In genomic region chr7:13043445-13044253, GRCm38 (mm10) we compare ENCODE assay signal across 8 mouse cellular contexts. TPM values are rescaled to one million over a fixed set of nuclear protein-coding genes. Genes with fewer than 3 reads are reported as not detected.
A peak's percentile ranks its signal among the peaks of the same experiment; 100 is the strongest.
DNase-seq lines count a peak whose midpoint lies in the region; ATAC-seq and TF ChIP-seq lines count a peak whose summit lies in the region.

No protein-coding gene starts in this region.

- no peaks in the 10 kb centered on the region for H3K4me1 ChIP-seq in lung, embryonic 14.5 days (ENCODE audit: insufficient read depth)
- H3K4me1 ChIP-seq in embryonic facial prominence, embryonic 13.5 days = peaks cover 18% of the 10 kb centered on the region
- peaks cover 36% of the 10 kb centered on the region for H3K4me1 ChIP-seq in liver, embryonic 15.5 days (replicated peaks)
- peaks cover 3% of the 10 kb centered on the region; the same call in 1 of the 2 replicates for H3K4me1 ChIP-seq in stomach, postnatal 0 days (replicated peaks; ENCODE audit: control insufficient read depth, insufficient read depth)
- H3K4me1 ChIP-seq in thymus, adult 2 months (replicated peaks; ENCODE audit: control insufficient read depth, insufficient read depth, low read length) = peaks cover 14% of the 10 kb centered on the region

- H3K9me3 ChIP-seq in lung, embryonic 14.5 days (ENCODE audit: low read depth, low read length) = no peaks in the 10 kb centered on the region; the same call in 1 of the 2 replicates
- no peaks in the 10 kb centered on the region for H3K9me3 ChIP-seq in embryonic facial prominence, embryonic 13.5 days
- no peaks in the 10 kb centered on the region for H3K9me3 ChIP-seq in liver, embryonic 15.5 days (replicated peaks)
- H3K9me3 ChIP-seq in stomach, postnatal 0 days (ENCODE audit: control insufficient read depth, low read length) = no peaks in the 10 kb centered on the region

- peaks cover 30% of the 10 kb centered on the region for H3K27me3 ChIP-seq in lung, embryonic 14.5 days (ENCODE audit: insufficient read depth, low read length)
- peaks cover 52% of the 10 kb centered on the region for H3K27me3 ChIP-seq in embryonic facial prominence, embryonic 13.5 days
- peaks cover 51% of the 10 kb centered on the region for H3K27me3 ChIP-seq in liver, embryonic 15.5 days
- peaks cover 3% of the 10 kb centered on the region; the same call in 1 of the 2 replicates for H3K27me3 ChIP-seq in stomach, postnatal 0 days (ENCODE audit: control insufficient read depth, insufficient read depth, low read length)
- peaks cover 19% of the 10 kb centered on the region; the same call in 1 of the 2 replicates for H3K27me3 ChIP-seq in thymus, adult 2 months (ENCODE audit: control insufficient read depth, insufficient read depth, low read length)

- no peak for TF ChIP-seq POLR2A in brain, embryonic 14.5 days (IDR thresholded peaks at IDR 0.05; ENCODE audit: borderline replicate concordance, extremely low read depth, insufficient read depth, insufficient read length, poor library complexity, severe bottlenecking)
- TF ChIP-seq POLR2A in thymus, adult 2 months (IDR thresholded peaks at IDR 0.05; ENCODE audit: control insufficient read depth, extremely low read depth, insufficient read depth, low read length, poor library complexity) = no peak

- peak; percentile 65 for DNase-seq in lung, embryonic 14.5 days
- no peak for DNase-seq in lung, postnatal 14 days
- peak; percentile 66 for DNase-seq in brain, embryonic 14.5 days (ENCODE audit: low read depth)
- peak; percentile 38 for DNase-seq in induced T-regulatory cell, adult 2 months (ENCODE audit: low read depth)
- peak; percentile 42 for DNase-seq in stomach, postnatal 0 days (ENCODE audit: low spot score)
- no peak for DNase-seq in thymus, adult 2 months

- no peak overlapping the region for H3K27ac ChIP-seq in lung, embryonic 14.5 days (ENCODE audit: low read depth)
- no peak overlapping the region for H3K27ac ChIP-seq in embryonic facial prominence, embryonic 13.5 days
- H3K27ac ChIP-seq in liver, embryonic 15.5 days (replicated peaks) = no peak overlapping the region
- no peak overlapping the region for H3K27ac ChIP-seq in stomach, postnatal 0 days (replicated peaks)
- no peak overlapping the region for H3K27ac ChIP-seq in thymus, adult 2 months (ENCODE audit: control insufficient read depth, insufficient read depth, low read length)

- WGBS in lung, embryonic 14.5 days = 5% methylated on average over 88 of the region's 88 CpGs
- WGBS in embryonic facial prominence, embryonic 13.5 days = 6% methylated on average over 88 of the region's 88 CpGs
- 6% methylated on average over 88 of the region's 88 CpGs for WGBS in liver, embryonic 15.5 days (ENCODE audit: insufficient replicate concordance)
- 5% methylated on average over 88 of the region's 88 CpGs for WGBS in stomach, postnatal 0 days
- 16% methylated on average over 88 of the region's 88 CpGs for WGBS in thymus, adult 2 months

- peak overlapping the region; percentile 49 for H3K4me3 ChIP-seq in lung, embryonic 14.5 days (ENCODE audit: low read depth, low read length)
- peak overlapping the region; percentile 51 for H3K4me3 ChIP-seq in embryonic facial prominence, embryonic 13.5 days
- peak overlapping the region; percentile 44 for H3K4me3 ChIP-seq in liver, embryonic 15.5 days (replicated peaks)
- peak overlapping the region; percentile 42 for H3K4me3 ChIP-seq in stomach, postnatal 0 days (ENCODE audit: low read depth, low read length)
- H3K4me3 ChIP-seq in thymus, adult 2 months (ENCODE audit: control insufficient read depth, insufficient read depth, low read length) = no peak overlapping the region

- no peak for TF ChIP-seq EP300 in stomach, postnatal 0 days (optimal IDR thresholded peaks at IDR 0.05)

- H3K9ac ChIP-seq in lung, embryonic 14.5 days = peak overlapping the region; percentile 53
- H3K9ac ChIP-seq in embryonic facial prominence, embryonic 13.5 days = peak overlapping the region; percentile 78
- H3K9ac ChIP-seq in liver, embryonic 15.5 days = no peak overlapping the region; the same call in 1 of the 2 replicates
- H3K9ac ChIP-seq in stomach, postnatal 0 days (ENCODE audit: low read length) = peak overlapping the region; percentile 54

- peak overlapping the region; percentile 91 for H3K4me2 ChIP-seq in lung, embryonic 14.5 days
- H3K4me2 ChIP-seq in embryonic facial prominence, embryonic 13.5 days = peak overlapping the region; percentile 97
- peak overlapping the region; percentile 72 for H3K4me2 ChIP-seq in liver, embryonic 15.5 days
- peak overlapping the region; percentile 77 for H3K4me2 ChIP-seq in stomach, postnatal 0 days (replicated peaks; ENCODE audit: low read depth)

- TF ChIP-seq CTCF in lung, embryonic 14.5 days (IDR thresholded peaks at IDR 0.05; ENCODE audit: low read depth) = no peak
- no peak for TF ChIP-seq CTCF in brain, embryonic 14.5 days (IDR thresholded peaks at IDR 0.05; ENCODE audit: borderline replicate concordance, extremely low read depth, insufficient read depth, insufficient read length)
- TF ChIP-seq CTCF in stomach, postnatal 0 days (IDR thresholded peaks at IDR 0.05; ENCODE audit: low read depth) = 0 out of 2 replicates have a peak, but pooled peaks have one; percentile 14
- no peak for TF ChIP-seq CTCF in thymus, adult 2 months (IDR thresholded peaks at IDR 0.05; ENCODE audit: borderline replicate concordance, control insufficient read depth, extremely low read depth, insufficient read depth, low read length, poor library complexity)

- no peaks in the 10 kb centered on the region for H3K36me3 ChIP-seq in lung, embryonic 14.5 days (ENCODE audit: insufficient read depth)
- no peaks in the 10 kb centered on the region for H3K36me3 ChIP-seq in embryonic facial prominence, embryonic 13.5 days
- H3K36me3 ChIP-seq in liver, embryonic 15.5 days (replicated peaks) = no peaks in the 10 kb centered on the region
- no peaks in the 10 kb centered on the region for H3K36me3 ChIP-seq in stomach, postnatal 0 days (ENCODE audit: control insufficient read depth, insufficient read depth, low read length)
- no peaks in the 10 kb centered on the region for H3K36me3 ChIP-seq in thymus, adult 2 months (ENCODE audit: control insufficient read depth, insufficient read depth, low read length)

- peak; percentile 39 for ATAC-seq in lung, embryonic 14.5 days (ENCODE audit: insufficient read depth)
- peak; percentile 16; the same call in 1 of the 2 replicates for ATAC-seq in embryonic facial prominence, embryonic 13.5 days (ENCODE audit: insufficient number of reproducible peaks, insufficient read depth, low FRiP score, low TSS enrichment, low read depth)
- no peak for ATAC-seq in liver, embryonic 15.5 days (ENCODE audit: insufficient read depth)
- peak; percentile 41 for ATAC-seq in stomach, postnatal 0 days (ENCODE audit: low FRiP score, low TSS enrichment)

RNA-seq across cellular contexts. Expression of gene Ube2m, which starts 5.6 kb away (rescaled TPM):
- polyA plus RNA-seq in lung, embryonic 14.5 days (2014; fragmentation: Nextera tagmentation; extraction: Ambion mirVana) = 150 and 168 TPM in 2 replicates
- polyA plus RNA-seq in brain, embryonic 14.5 days (2012; rRNA removed) = 373 and 391 TPM in 2 replicates
- polyA plus RNA-seq in embryonic facial prominence, embryonic 13.5 days (2015; fragmentation: Nextera tagmentation; extraction: Ambion mirVana) = 74.0 and 97.2 TPM in 2 replicates
- polyA plus RNA-seq in liver, embryonic 15.5 days (2015; fragmentation: Nextera tagmentation; extraction: Ambion mirVana) = 64.5 and 72.3 TPM in 2 replicates
- polyA plus RNA-seq in stomach, postnatal 0 days (2015; fragmentation: Nextera tagmentation; extraction: Ambion mirVana) = 90.9 and 93.4 TPM in 2 replicates
- polyA plus RNA-seq in thymus, adult 2 months (2012; rRNA removed) = 236 and 244 TPM in 2 replicates

RNA-seq across cellular contexts. Expression of gene Chmp2a, which starts 9.0 kb away (rescaled TPM):
- polyA plus RNA-seq in lung, embryonic 14.5 days (2014; fragmentation: Nextera tagmentation; extraction: Ambion mirVana) = 123 and 128 TPM in 2 replicates
- polyA plus RNA-seq in brain, embryonic 14.5 days (2012; rRNA removed) = 166 and 170 TPM in 2 replicates
- polyA plus RNA-seq in embryonic facial prominence, embryonic 13.5 days (2015; fragmentation: Nextera tagmentation; extraction: Ambion mirVana) = 129 and 137 TPM in 2 replicates
- polyA plus RNA-seq in liver, embryonic 15.5 days (2015; fragmentation: Nextera tagmentation; extraction: Ambion mirVana) = 118 and 120 TPM in 2 replicates
- 271 and 287 TPM in 2 replicates for polyA plus RNA-seq in stomach, postnatal 0 days (2015; fragmentation: Nextera tagmentation; extraction: Ambion mirVana)
- polyA plus RNA-seq in thymus, adult 2 months (2012; rRNA removed) = 65.6 and 65.7 TPM in 2 replicates

RNA-seq across cellular contexts. Expression of gene Mzf1, which starts 10.9 kb away (rescaled TPM):
- polyA plus RNA-seq in lung, embryonic 14.5 days (2014; fragmentation: Nextera tagmentation; extraction: Ambion mirVana) = 2.3 and 3.3 TPM in 2 replicates
- 11.8 and 11.9 TPM in 2 replicates for polyA plus RNA-seq in brain, embryonic 14.5 days (2012; rRNA removed)
- polyA plus RNA-seq in embryonic facial prominence, embryonic 13.5 days (2015; fragmentation: Nextera tagmentation; extraction: Ambion mirVana) = 4.1 and 4.4 TPM in 2 replicates
- polyA plus RNA-seq in liver, embryonic 15.5 days (2015; fragmentation: Nextera tagmentation; extraction: Ambion mirVana) = 0.37 and 0.44 TPM in 2 replicates
- 0.93 and 1.3 TPM in 2 replicates for polyA plus RNA-seq in stomach, postnatal 0 days (2015; fragmentation: Nextera tagmentation; extraction: Ambion mirVana)
- polyA plus RNA-seq in thymus, adult 2 months (2012; rRNA removed) = 3.5 and 4.5 TPM in 2 replicates

RNA-seq across cellular contexts. Expression of gene Zbtb45, which starts 33.8 kb away (rescaled TPM):
- 29.8 and 30.4 TPM in 2 replicates for polyA plus RNA-seq in lung, embryonic 14.5 days (2014; fragmentation: Nextera tagmentation; extraction: Ambion mirVana)
- polyA plus RNA-seq in brain, embryonic 14.5 days (2012; rRNA removed) = 54.8 and 54.9 TPM in 2 replicates
- polyA plus RNA-seq in embryonic facial prominence, embryonic 13.5 days (2015; fragmentation: Nextera tagmentation; extraction: Ambion mirVana) = 27.1 and 27.2 TPM in 2 replicates
- 11.8 and 13.3 TPM in 2 replicates for polyA plus RNA-seq in liver, embryonic 15.5 days (2015; fragmentation: Nextera tagmentation; extraction: Ambion mirVana)
- polyA plus RNA-seq in stomach, postnatal 0 days (2015; fragmentation: Nextera tagmentation; extraction: Ambion mirVana) = 8.5 and 9.5 TPM in 2 replicates
- 78.8 and 127 TPM in 2 replicates for polyA plus RNA-seq in thymus, adult 2 months (2012; rRNA removed)

RNA-seq across cellular contexts. Expression of gene Trim28, which starts 44.7 kb away (rescaled TPM):
- polyA plus RNA-seq in lung, embryonic 14.5 days (2014; fragmentation: Nextera tagmentation; extraction: Ambion mirVana) = 458 and 511 TPM in 2 replicates
- polyA plus RNA-seq in brain, embryonic 14.5 days (2012; rRNA removed) = 585 and 651 TPM in 2 replicates
- polyA plus RNA-seq in embryonic facial prominence, embryonic 13.5 days (2015; fragmentation: Nextera tagmentation; extraction: Ambion mirVana) = 327 and 337 TPM in 2 replicates
- 75.3 and 89.4 TPM in 2 replicates for polyA plus RNA-seq in liver, embryonic 15.5 days (2015; fragmentation: Nextera tagmentation; extraction: Ambion mirVana)
- 93.7 and 105 TPM in 2 replicates for polyA plus RNA-seq in stomach, postnatal 0 days (2015; fragmentation: Nextera tagmentation; extraction: Ambion mirVana)
- polyA plus RNA-seq in thymus, adult 2 months (2012; rRNA removed) = 902 and 905 TPM in 2 replicates

Comparison
In these comparisons a context has a peak if more than half of its experiments do, and no peak if none do; other contexts are left out.
1. DNase-seq: peak in lung, embryonic 14.5 days (single experiment), brain, embryonic 14.5 days (single experiment), induced T-regulatory cell, adult 2 months (single experiment) and stomach, postnatal 0 days (single experiment); none in lung, postnatal 14 days (single experiment) and thymus, adult 2 months (single experiment).
2. Peak in every context shown above with its lines, with median percentiles within 50 percentile points of each other: H3K4me2 ChIP-seq.